Mouse (Mus musculus) ES-Bruce4 (cell line): ENCODE measurements around the gene Plcxd1. TPM values are rescaled to one million over a fixed set of nuclear protein-coding genes. Genes with fewer than 3 reads are reported as not detected.
"Not testable (repeated sequence)": the region's sequence is repeated elsewhere in the genome, so short reads cannot be mapped to it uniquely, and the experiment has no call there.

Experiments used
- H3K27ac ChIP-seq: 2 replicates; pipeline ENCODE4 v1.5.1; 2012; ENCODE audit warnings: low read length, inconsistent platforms; ENCODE audit not compliant: insufficient read depth
- H3K27me3 ChIP-seq: 2 replicates; pipeline ENCODE4 v1.6.1; 2012; ENCODE audit warnings: mild to moderate bottlenecking, low read length, inconsistent platforms; ENCODE audit not compliant: control insufficient read depth, poor library complexity, insufficient read depth, severe bottlenecking
- H3K36me3 ChIP-seq: 2 replicates; pipeline ENCODE4 v1.6.1; 2012; ENCODE audit warnings: inconsistent platforms, mild to moderate bottlenecking, low read length, moderate library complexity; ENCODE audit not compliant: control insufficient read depth, poor library complexity, insufficient read depth, severe bottlenecking
- H3K4me1 ChIP-seq: one replicate; pipeline ENCODE4 v1.8.1; 2011; ENCODE audit warnings: low read length; ENCODE audit not compliant: control insufficient read depth, insufficient read depth
- H3K4me3 ChIP-seq: 2 replicates; pipeline ENCODE4 v1.5.1; 2011; ENCODE audit warnings: low read depth, mild to moderate bottlenecking, low read length
- H3K9ac ChIP-seq: 2 replicates; pipeline ENCODE4 v1.6.1; 2012; ENCODE audit warnings: low read depth, mild to moderate bottlenecking, inconsistent platforms; ENCODE audit not compliant: poor library complexity, severe bottlenecking
- H3K9me3 ChIP-seq: replicated peaks from 2 replicates; pipeline ENCODE4 v1.6.1; 2012; ENCODE audit warnings: mild to moderate bottlenecking, low read length, inconsistent platforms; ENCODE audit not compliant: control insufficient read depth, poor library complexity, insufficient read depth, severe bottlenecking
- CTCF ChIP-seq: IDR thresholded peaks from one replicate; pipeline ENCODE4 v1.8.1; 2011; ENCODE audit warnings: low read depth, low read length
- EP300 ChIP-seq: IDR thresholded peaks from 2 replicates; pipeline ENCODE4 v1.6.1; 2011; ENCODE audit warnings: low read depth, low read length; ENCODE audit not compliant: insufficient read depth
- POLR2A ChIP-seq: IDR thresholded peaks from one replicate; pipeline ENCODE4 v1.8.1; 2011; ENCODE audit warnings: low read length; ENCODE audit not compliant: insufficient read depth
- polyA plus RNA-seq: library from polyadenylated mRNA; stranded (reverse); fragments of >200 nt; gene quantifications from 2 replicates; pipeline ENCODE4 v1.2.4, GENCODE M21; 2011; ENCODE audit warnings: low read depth; ENCODE audit not compliant: missing spikeins, insufficient read depth, insufficient read length

The Plcxd1 gene
- polyA plus RNA-seq, 1 experiment, result 2.9 TPM

DNA sequence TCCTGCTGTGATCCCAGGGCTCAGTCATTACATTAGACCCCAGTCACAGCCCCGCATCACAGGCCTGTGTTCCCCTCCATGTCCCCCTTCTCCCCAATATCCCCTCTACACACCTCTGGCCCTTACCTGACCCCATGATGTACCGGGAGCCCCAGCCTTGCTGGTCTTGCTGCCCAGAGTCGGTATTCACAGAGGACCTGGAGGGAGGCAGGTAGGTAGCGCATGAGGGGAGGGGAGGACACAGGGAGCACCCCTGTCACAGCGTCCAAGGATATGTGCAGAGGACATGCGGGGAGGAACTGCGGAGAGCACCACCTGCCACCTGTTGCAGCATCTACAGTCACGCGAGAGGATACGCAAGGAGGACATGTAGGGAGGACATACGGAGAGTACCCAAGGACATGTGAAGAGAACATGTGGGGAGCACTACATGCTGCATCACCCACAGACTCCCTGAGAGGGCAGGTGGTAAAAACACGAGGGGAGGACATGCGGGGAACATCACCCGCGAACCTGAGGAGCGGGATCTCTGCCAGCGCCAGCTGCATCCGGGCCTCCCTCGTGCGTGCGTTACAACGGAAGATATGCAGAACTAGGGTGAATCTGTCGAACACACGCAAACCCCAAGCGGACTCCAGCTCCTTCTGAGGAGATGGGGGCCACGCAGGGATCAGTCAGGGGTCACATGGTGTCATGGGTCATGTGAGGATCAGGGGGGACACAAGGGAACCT lies 6.5 kb downstream of the Plcxd1 start:
- Histone ChIP-seq H3K36me3 (peaks cover 13% of the 10 kb centered on the region), H3K4me1 (peaks cover 8% of the 10 kb centered on the region), H3K9ac (peak overlapping the region; percentile 91), H3K27me3 (no peaks in the 10 kb centered on the region), H3K9me3 (no peaks in the 10 kb centered on the region), H3K27ac (no peak overlapping the region), H3K4me3 (peak overlapping the region; percentile 90)
- TF ChIP-seq CTCF, result no peak
- TF ChIP-seq POLR2A, result no peak
- no peak for TF ChIP-seq EP300

- Histone ChIP-seq H3K27me3 (no peaks in the 10 kb centered on the region), H3K9ac (peak overlapping the region; percentile 91), H3K36me3 (peaks cover 13% of the 10 kb centered on the region), H3K9me3 (no peaks in the 10 kb centered on the region), H3K4me3 (peak overlapping the region; percentile 90), H3K27ac (peak overlapping the region; percentile 76), H3K4me1 (peaks cover 8% of the 10 kb centered on the region)
- no peak for TF ChIP-seq CTCF
- TF ChIP-seq POLR2A, result no peak
- TF ChIP-seq EP300, result no peak
Measured at GRCm38 (mm10) chr5:110106901-110107564, 7.3 kb downstream of the Plcxd1 start.

- H3K27ac ChIP-seq, result peak within 1 kb of the TSS; percentile 76
- H3K9ac ChIP-seq, result peak within 1 kb of the TSS; percentile 91
- TF ChIP-seq POLR2A, result no peak
- TF ChIP-seq CTCF, result no peak
- TF ChIP-seq EP300, result no peak
- H3K4me3 ChIP-seq, result peak within 1 kb of the TSS; percentile 90
- no peaks in the 10 kb centered on the region for H3K27me3 ChIP-seq
- peaks cover 4% of the 10 kb centered on the region for H3K4me1 ChIP-seq
- no peaks in the 10 kb centered on the region for H3K9me3 ChIP-seq
- H3K36me3 ChIP-seq, result peaks cover 14% of the 10 kb centered on the region
Measured at GRCm38 (mm10) chr5:110107581-110108304, 8.0 kb downstream of the Plcxd1 start, which contains the start of gene Gtpbp6. Gtpbp6 (minus strand) TSS chr5:110108197.

GRCm38 (mm10) chr5:110108305-110108628 lies 8.5 kb downstream of the Plcxd1 start:
- no peaks in the 10 kb centered on the region for H3K27me3 ChIP-seq
- peaks cover 13% of the 10 kb centered on the region for H3K36me3 ChIP-seq
- no peak overlapping the region for H3K9ac ChIP-seq
- H3K4me3 ChIP-seq, result no peak overlapping the region
- H3K9me3 ChIP-seq, result no peaks in the 10 kb centered on the region
- no peak for TF ChIP-seq EP300
- no peak for TF ChIP-seq CTCF
- TF ChIP-seq POLR2A, result no peak
- peaks cover 4% of the 10 kb centered on the region for H3K4me1 ChIP-seq
- H3K27ac ChIP-seq, result no peak overlapping the region

- H3K36me3 ChIP-seq, result peaks cover 3% of the 10 kb centered on the region
- no peaks in the 10 kb centered on the region for H3K9me3 ChIP-seq
- H3K27ac ChIP-seq, result peak within 1 kb of the TSS; percentile 95
- H3K4me1 ChIP-seq, result peaks cover 4% of the 10 kb centered on the region
- TF ChIP-seq EP300 (no peak), POLR2A (peak; percentile 25)
- peak within 1 kb of the TSS; percentile 50 for H3K9ac ChIP-seq
- H3K27me3 ChIP-seq, result no peaks in the 10 kb centered on the region
- H3K4me3 ChIP-seq, result peak within 1 kb of the TSS; percentile 99
Measured at GRCm38 (mm10) chr5:110109991-110110441, 10.2 kb downstream of the Plcxd1 start, which contains the start of gene Zfp605. Zfp605 (plus strand) TSS chr5:110110092.

DNA sequence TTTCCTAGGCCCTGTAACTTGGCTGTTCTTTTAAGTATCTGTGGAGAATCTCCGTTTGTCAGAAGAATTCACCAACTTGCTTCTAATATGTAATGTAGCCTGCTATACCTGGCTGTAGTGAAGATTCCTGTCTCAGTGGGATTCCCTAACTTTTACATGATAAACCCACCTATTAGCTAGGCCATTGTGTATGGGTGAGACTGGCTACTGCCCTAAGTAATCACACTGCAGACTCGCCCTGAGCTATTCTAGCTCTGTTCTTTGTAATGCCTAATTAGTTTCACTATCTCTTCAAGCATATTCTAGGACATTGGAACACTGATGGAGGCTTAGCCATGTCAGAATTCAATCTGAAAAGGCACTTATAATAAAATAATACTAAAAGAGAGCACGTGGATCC lies 22.6 kb downstream of the Plcxd1 start:
- not testable (repeated sequence) for H3K9ac ChIP-seq, H3K4me3 ChIP-seq, H3K4me1 ChIP-seq, H3K27me3 ChIP-seq, H3K27ac ChIP-seq, H3K9me3 ChIP-seq
- peaks cover 10% of the 10 kb centered on the region for H3K36me3 ChIP-seq
